Mouse (Mus musculus): ENCODE data around the gene Olfr523. TPM values are rescaled to one million over a fixed set of nuclear protein-coding genes. Genes with fewer than 3 reads are reported as not detected.

Gene Olfr523
- polyA plus RNA-seq, 1 experiment from 2014 or later: not detected

- 77% methylated on average over 7 of the region's 7 CpGs for WGBS
- no peaks in the 10 kb centered on the region for H3K4me1 ChIP-seq (ENCODE audit: control insufficient read depth, insufficient read depth, low read length)
- no peaks in the 10 kb centered on the region for H3K36me3 ChIP-seq (ENCODE audit: control insufficient read depth, insufficient read depth, low read length)
- no peak within 1 kb of the TSS for H3K4me2 ChIP-seq (ENCODE audit: low read depth, low read length)
- no peak for ATAC-seq (ENCODE audit: insufficient read depth, low FRiP score)
- H3K9me3 ChIP-seq (replicated peaks; ENCODE audit: control insufficient read depth, low read length): no peaks in the 10 kb centered on the region; the same call in 1 of the 2 replicates
- no peak within 1 kb of the TSS for H3K9ac ChIP-seq (ENCODE audit: low read length)
- no peak within 1 kb of the TSS for H3K4me3 ChIP-seq (replicated peaks; ENCODE audit: low read length)
- H3K27ac ChIP-seq (ENCODE audit: low read length): no peak within 1 kb of the TSS
- no peaks in the 10 kb centered on the region for H3K27me3 ChIP-seq (ENCODE audit: control insufficient read depth, insufficient read depth, low read length)
Measured at GRCm38 (mm10) chr7:140164664-140165063, 8.4 kb upstream of the Olfr523 start, which contains the start of gene Olfr522. Gene Olfr522 (minus strand): TSS chr7:140164764.

GRCm38 (mm10) chr7:140167950-140168349 lies 5.1 kb upstream of the Olfr523 start:
- no peak for ATAC-seq (ENCODE audit: insufficient read depth, low FRiP score)
- H3K27me3 ChIP-seq (ENCODE audit: control insufficient read depth, insufficient read depth, low read length): no peaks in the 10 kb centered on the region
- 55% methylated on average over 1 of the region's 1 CpGs for WGBS
- H3K27ac ChIP-seq (ENCODE audit: low read length): no peak overlapping the region
- no peak overlapping the region for H3K9ac ChIP-seq (ENCODE audit: low read length)
- H3K4me1 ChIP-seq (ENCODE audit: control insufficient read depth, insufficient read depth, low read length): no peaks in the 10 kb centered on the region
- no peaks in the 10 kb centered on the region for H3K36me3 ChIP-seq (ENCODE audit: control insufficient read depth, insufficient read depth, low read length)
- no peak overlapping the region for H3K4me3 ChIP-seq (replicated peaks; ENCODE audit: low read length)
- H3K9me3 ChIP-seq (replicated peaks; ENCODE audit: control insufficient read depth, low read length): no peaks in the 10 kb centered on the region; the same call in 1 of the 2 replicates
- H3K4me2 ChIP-seq (ENCODE audit: low read depth, low read length): no peak overlapping the region

- WGBS: 53% methylated on average over 4 of the region's 4 CpGs
- no peak overlapping the region for H3K27ac ChIP-seq (ENCODE audit: low read length)
Measured at GRCm38 (mm10) chr7:140169386-140169785, 3.6 kb upstream of the Olfr523 start.

GRCm38 (mm10) chr7:140170863-140171262 lies 2.2 kb upstream of the Olfr523 start:
- Histone ChIP-seq H3K4me3 (replicated peaks; ENCODE audit: low read length) (no peak overlapping the region), H3K9ac (ENCODE audit: low read length) (no peak overlapping the region), H3K4me2 (ENCODE audit: low read depth, low read length) (no peak overlapping the region), H3K36me3 (ENCODE audit: control insufficient read depth, insufficient read depth, low read length) (no peaks in the 10 kb centered on the region), H3K4me1 (ENCODE audit: control insufficient read depth, insufficient read depth, low read length) (no peaks in the 10 kb centered on the region), H3K27me3 (ENCODE audit: control insufficient read depth, insufficient read depth, low read length) (no peaks in the 10 kb centered on the region), H3K27ac (ENCODE audit: low read length) (no peak overlapping the region), H3K9me3 (replicated peaks; ENCODE audit: control insufficient read depth, low read length) (no peaks in the 10 kb centered on the region; the same call in 1 of the 2 replicates)
- 93% methylated on average over 3 of the region's 3 CpGs for WGBS
- ATAC-seq (ENCODE audit: insufficient read depth, low FRiP score): no peak

More at GRCm38 (mm10) chr7:140169386-140169785, 3.6 kb upstream of the Olfr523 start:
- no peaks in the 10 kb centered on the region for H3K36me3 ChIP-seq (ENCODE audit: control insufficient read depth, insufficient read depth, low read length)
- no peaks in the 10 kb centered on the region for H3K4me1 ChIP-seq (ENCODE audit: control insufficient read depth, insufficient read depth, low read length)
- H3K27me3 ChIP-seq (ENCODE audit: control insufficient read depth, insufficient read depth, low read length): no peaks in the 10 kb centered on the region
- no peak overlapping the region for H3K4me2 ChIP-seq (ENCODE audit: low read depth, low read length)
- no peak overlapping the region for H3K4me3 ChIP-seq (replicated peaks; ENCODE audit: low read length)
- no peaks in the 10 kb centered on the region; the same call in 1 of the 2 replicates for H3K9me3 ChIP-seq (replicated peaks; ENCODE audit: control insufficient read depth, low read length)
- no peak overlapping the region for H3K9ac ChIP-seq (ENCODE audit: low read length)
- no peak for ATAC-seq (ENCODE audit: insufficient read depth, low FRiP score)

- Histone ChIP-seq H3K4me3 (replicated peaks; ENCODE audit: low read length) (no peak overlapping the region), H3K27me3 (ENCODE audit: control insufficient read depth, insufficient read depth, low read length) (no peaks in the 10 kb centered on the region), H3K4me1 (ENCODE audit: control insufficient read depth, insufficient read depth, low read length) (no peaks in the 10 kb centered on the region), H3K27ac (ENCODE audit: low read length) (no peak overlapping the region), H3K9ac (ENCODE audit: low read length) (no peak overlapping the region), H3K36me3 (ENCODE audit: control insufficient read depth, insufficient read depth, low read length) (no peaks in the 10 kb centered on the region), H3K9me3 (replicated peaks; ENCODE audit: control insufficient read depth, low read length) (no peaks in the 10 kb centered on the region), H3K4me2 (ENCODE audit: low read depth, low read length) (no peak overlapping the region)
- 89% methylated on average over 2 of the region's 2 CpGs for WGBS
- no peak for ATAC-seq (ENCODE audit: insufficient read depth, low FRiP score)
Measured at GRCm38 (mm10) chr7:140179176-140179575, 6.2 kb downstream of the Olfr523 start.

GRCm38 (mm10) chr7:140180692-140181091 lies 7.7 kb downstream of the Olfr523 start:
- Histone ChIP-seq H3K9me3 (replicated peaks; ENCODE audit: control insufficient read depth, low read length) (no peaks in the 10 kb centered on the region), H3K27me3 (ENCODE audit: control insufficient read depth, insufficient read depth, low read length) (no peaks in the 10 kb centered on the region), H3K4me1 (ENCODE audit: control insufficient read depth, insufficient read depth, low read length) (no peaks in the 10 kb centered on the region), H3K9ac (ENCODE audit: low read length) (no peak overlapping the region), H3K4me2 (ENCODE audit: low read depth, low read length) (no peak overlapping the region), H3K4me3 (replicated peaks; ENCODE audit: low read length) (no peak overlapping the region), H3K36me3 (ENCODE audit: control insufficient read depth, insufficient read depth, low read length) (no peaks in the 10 kb centered on the region), H3K27ac (ENCODE audit: low read length) (no peak overlapping the region)
- ATAC-seq (ENCODE audit: insufficient read depth, low FRiP score): no peak
- WGBS: 70% methylated on average over 2 of the region's 2 CpGs

GRCm38 (mm10) chr7:140184206-140184605 lies 11.2 kb downstream of the Olfr523 start:
- no peaks in the 10 kb centered on the region for H3K9me3 ChIP-seq (replicated peaks; ENCODE audit: control insufficient read depth, low read length)
- no peaks in the 10 kb centered on the region for H3K36me3 ChIP-seq (ENCODE audit: control insufficient read depth, insufficient read depth, low read length)
- no peaks in the 10 kb centered on the region for H3K4me1 ChIP-seq (ENCODE audit: control insufficient read depth, insufficient read depth, low read length)
- no peak overlapping the region for H3K9ac ChIP-seq (ENCODE audit: low read length)
- ATAC-seq (ENCODE audit: insufficient read depth, low FRiP score): no peak
- no peak overlapping the region for H3K4me2 ChIP-seq (ENCODE audit: low read depth, low read length)
- 77% methylated on average over 4 of the region's 4 CpGs for WGBS
- no peak overlapping the region for H3K27ac ChIP-seq (ENCODE audit: low read length)
- no peak overlapping the region for H3K4me3 ChIP-seq (replicated peaks; ENCODE audit: low read length)
- H3K27me3 ChIP-seq (ENCODE audit: control insufficient read depth, insufficient read depth, low read length): no peaks in the 10 kb centered on the region

GRCm38 (mm10) chr7:140186646-140187620 lies 13.9 kb downstream of the Olfr523 start:
- Histone ChIP-seq H3K9me3 (replicated peaks; ENCODE audit: control insufficient read depth, low read length) (no peaks in the 10 kb centered on the region), H3K4me2 (ENCODE audit: low read depth, low read length) (no peak overlapping the region), H3K9ac (ENCODE audit: low read length) (no peak overlapping the region), H3K4me3 (replicated peaks; ENCODE audit: low read length) (no peak overlapping the region), H3K27me3 (ENCODE audit: control insufficient read depth, insufficient read depth, low read length) (no peaks in the 10 kb centered on the region), H3K36me3 (ENCODE audit: control insufficient read depth, insufficient read depth, low read length) (no peaks in the 10 kb centered on the region), H3K4me1 (ENCODE audit: control insufficient read depth, insufficient read depth, low read length) (no peaks in the 10 kb centered on the region), H3K27ac (ENCODE audit: low read length) (no peak overlapping the region)
- no peak for ATAC-seq (ENCODE audit: insufficient read depth, low FRiP score)
- 61% methylated on average over 18 of the region's 18 CpGs for WGBS

- no peak overlapping the region for H3K4me2 ChIP-seq (ENCODE audit: low read depth, low read length)
- H3K4me3 ChIP-seq (replicated peaks; ENCODE audit: low read length): no peak overlapping the region
- WGBS: 83% methylated on average over 7 of the region's 7 CpGs
- no peaks in the 10 kb centered on the region for H3K4me1 ChIP-seq (ENCODE audit: control insufficient read depth, insufficient read depth, low read length)
- H3K27ac ChIP-seq (ENCODE audit: low read length): no peak overlapping the region
- H3K27me3 ChIP-seq (ENCODE audit: control insufficient read depth, insufficient read depth, low read length): no peaks in the 10 kb centered on the region
- H3K9me3 ChIP-seq (replicated peaks; ENCODE audit: control insufficient read depth, low read length): no peaks in the 10 kb centered on the region
- no peaks in the 10 kb centered on the region for H3K36me3 ChIP-seq (ENCODE audit: control insufficient read depth, insufficient read depth, low read length)
- no peak overlapping the region for H3K9ac ChIP-seq (ENCODE audit: low read length)
- ATAC-seq (ENCODE audit: insufficient read depth, low FRiP score): no peak
Measured at GRCm38 (mm10) chr7:140187721-140188390, 14.8 kb downstream of the Olfr523 start.
